Mouse (Mus musculus) neural tube, embryonic 13.5 days (tissue): ENCODE data around the gene Cmtm1. TPM values are rescaled to one million over a fixed set of nuclear protein-coding genes. Genes with fewer than 3 reads are reported as not detected.
"Not testable (repeated sequence)": the region's sequence is repeated elsewhere in the genome, so short reads cannot be mapped to it uniquely, and the experiment has no call there.

Experiments used
- ATAC-seq: fragments of 200-750 bp; cut with Nextera tagmentation; 2 replicates; pipeline ENCODE4 v1.8.0; 2017; ENCODE audit warnings: low read depth, mild to moderate bottlenecking, moderate TSS enrichment, moderate library complexity
- H3K27ac ChIP-seq: fragments of 300-500 bp; sonication (generic); replicated peaks from 2 replicates; pipeline ENCODE4 v1.5.1; 2015; ENCODE audit warnings: moderate library complexity, mild to moderate bottlenecking, inconsistent platforms
- H3K27me3 ChIP-seq: fragments of 300-500 bp; sonication (generic); 2 replicates; pipeline ENCODE4 v1.6.1; 2015; ENCODE audit warnings: mild to moderate bottlenecking, inconsistent platforms
- H3K36me3 ChIP-seq: fragments of 300-500 bp; sonication (generic); 2 replicates; pipeline ENCODE4 v1.6.1; 2015; ENCODE audit warnings: mild to moderate bottlenecking, inconsistent platforms
- H3K4me1 ChIP-seq: fragments of 300-500 bp; sonication (generic); replicated peaks from 2 replicates; pipeline ENCODE4 v1.6.1; 2015; ENCODE audit warnings: inconsistent platforms
- H3K4me2 ChIP-seq: fragments of 300-500 bp; sonication (generic); 2 replicates; pipeline ENCODE4 v1.6.1; 2015; ENCODE audit warnings: inconsistent platforms, mild to moderate bottlenecking, moderate library complexity
- H3K4me3 ChIP-seq: fragments of 300-500 bp; sonication (generic); 2 replicates; pipeline ENCODE4 v1.5.1; 2015; ENCODE audit warnings: mild to moderate bottlenecking, inconsistent platforms
- H3K9ac ChIP-seq: fragments of 300-500 bp; sonication (generic); 2 replicates; pipeline ENCODE4 v1.6.1; 2015; ENCODE audit warnings: moderate library complexity, mild to moderate bottlenecking, inconsistent platforms
- H3K9me3 ChIP-seq: fragments of 300-500 bp; sonication (generic); 2 replicates; pipeline ENCODE4 v1.6.1; 2016; ENCODE audit warnings: inconsistent platforms
- WGBS: fragments of 180-500 bp; shearing (Covaris S2); methylation state at CpG from one replicate; pipeline ENCODE4 v1.1.7; 2015; 5-methylcytosine and 5-hydroxymethylcytosine counted together
- polyA plus RNA-seq: library from polyadenylated mRNA; unstranded; fragments of >200 nt; fragmentation: Nextera tagmentation; extraction: Ambion mirVana; gene quantifications from 2 replicates; pipeline ENCODE4 v1.2.1, GENCODE M21; 2015

Gene Cmtm1
- not detected in 2 replicates for polyA plus RNA-seq

GRCm38 (mm10) chr8:104309441-104310155 lies at the start of gene Cmtm1, which contains the start of gene Gm45711:
Gene Cmtm1, minus strand, starts transcription at chr8:104310145.
Gene Gm45711, minus strand, starts transcription at chr8:104310081.
- not testable (repeated sequence) for H3K4me2 ChIP-seq

GRCm38 (mm10) chr8:104358637-104359036 lies 48.7 kb upstream of the Cmtm1 start:
- Histone ChIP-seq H3K9me3 (no peaks in the 10 kb centered on the region), H3K4me1 (peaks cover 7% of the 10 kb centered on the region), H3K27ac (no peak overlapping the region), H3K4me2 (no peak overlapping the region), H3K36me3 (peaks cover 15% of the 10 kb centered on the region), H3K4me3 (no peak overlapping the region), H3K9ac (no peak overlapping the region), H3K27me3 (no peaks in the 10 kb centered on the region)
- ATAC-seq, result no peak
- 72% methylated on average over 3 of the region's 3 CpGs for WGBS

More at GRCm38 (mm10) chr8:104309441-104310155, at the start of gene Cmtm1, which contains the start of gene Gm45711:
- H3K4me3 ChIP-seq, ATAC-seq, H3K27me3 ChIP-seq, H3K36me3 ChIP-seq, H3K9me3 ChIP-seq, H3K27ac ChIP-seq, H3K9ac ChIP-seq, H3K4me1 ChIP-seq: not testable (repeated sequence)
- WGBS, result 93% methylated on average over 35 of the region's 36 CpGs

GRCm38 (mm10) chr8:104354504-104354903 lies 44.6 kb upstream of the Cmtm1 start:
- Histone ChIP-seq H3K4me1 (peaks cover 1% of the 10 kb centered on the region), H3K36me3 (peaks cover 18% of the 10 kb centered on the region), H3K9ac (no peak overlapping the region), H3K27me3 (no peaks in the 10 kb centered on the region), H3K4me2 (no peak overlapping the region), H3K9me3 (no peaks in the 10 kb centered on the region), H3K4me3 (no peak overlapping the region), H3K27ac (no peak overlapping the region)
- ATAC-seq, result no peak
- 93% methylated on average over 10 of the region's 10 CpGs for WGBS

- H3K9ac ChIP-seq, result no peak overlapping the region
- no peaks in the 10 kb centered on the region for H3K27me3 ChIP-seq
- H3K27ac ChIP-seq, result peak overlapping the region; percentile 28; the same call in 1 of the 2 replicates
- peaks cover 18% of the 10 kb centered on the region for H3K36me3 ChIP-seq
- H3K9me3 ChIP-seq, result no peaks in the 10 kb centered on the region
- ATAC-seq, result peak; percentile 63; the same call in 1 of the 2 replicates
- no peaks in the 10 kb centered on the region; the same call in 1 of the 2 replicates for H3K4me1 ChIP-seq
- H3K4me2 ChIP-seq, result no peak overlapping the region
- H3K4me3 ChIP-seq, result no peak overlapping the region
- 59% methylated on average over 5 of the region's 5 CpGs for WGBS
These were observed 43.2 kb upstream of the Cmtm1 start for GRCm38 (mm10) chr8:104353186-104353585.

GRCm38 (mm10) chr8:104350047-104350446 lies 40.1 kb upstream of the Cmtm1 start:
- ATAC-seq, result no peak
- peaks cover 19% of the 10 kb centered on the region for H3K36me3 ChIP-seq
- no peak overlapping the region for H3K4me3 ChIP-seq
- peaks cover 4% of the 10 kb centered on the region; the same call in 1 of the 2 replicates for H3K4me1 ChIP-seq
- WGBS, result 90% methylated on average over 13 of the region's 13 CpGs
- no peaks in the 10 kb centered on the region for H3K27me3 ChIP-seq
- H3K4me2 ChIP-seq, result no peak overlapping the region
- no peak overlapping the region for H3K9ac ChIP-seq
- H3K9me3 ChIP-seq, result no peaks in the 10 kb centered on the region
- H3K27ac ChIP-seq, result no peak overlapping the region

- peaks cover 4% of the 10 kb centered on the region; the same call in 1 of the 2 replicates for H3K4me1 ChIP-seq
- no peak overlapping the region for H3K9ac ChIP-seq
- H3K27ac ChIP-seq, result no peak overlapping the region
- no peaks in the 10 kb centered on the region for H3K9me3 ChIP-seq
- peaks cover 9% of the 10 kb centered on the region; the same call in 1 of the 2 replicates for H3K36me3 ChIP-seq
- ATAC-seq, result no peak
- 87% methylated on average over 5 of the region's 5 CpGs for WGBS
- no peaks in the 10 kb centered on the region for H3K27me3 ChIP-seq
- no peak overlapping the region for H3K4me2 ChIP-seq
- no peak overlapping the region for H3K4me3 ChIP-seq
These were observed 39.0 kb upstream of the Cmtm1 start for GRCm38 (mm10) chr8:104348971-104349370.

GRCm38 (mm10) chr8:104346706-104347105 lies 36.8 kb upstream of the Cmtm1 start:
- peaks cover 8% of the 10 kb centered on the region; the same call in 1 of the 2 replicates for H3K4me1 ChIP-seq
- peaks cover 9% of the 10 kb centered on the region; the same call in 1 of the 2 replicates for H3K36me3 ChIP-seq
- ATAC-seq, result no peak
- H3K4me3 ChIP-seq, result no peak overlapping the region
- no peak overlapping the region for H3K4me2 ChIP-seq
- no peak overlapping the region for H3K27ac ChIP-seq
- no peaks in the 10 kb centered on the region for H3K27me3 ChIP-seq
- WGBS, result 57% methylated on average over 12 of the region's 12 CpGs
- H3K9ac ChIP-seq, result no peak overlapping the region
- H3K9me3 ChIP-seq, result no peaks in the 10 kb centered on the region

GRCm38 (mm10) chr8:104344622-104345021 lies 34.7 kb upstream of the Cmtm1 start:
- no peak for ATAC-seq
- no peak overlapping the region for H3K4me3 ChIP-seq
- 88% methylated on average over 5 of the region's 5 CpGs for WGBS
- H3K36me3 ChIP-seq, result peaks cover 6% of the 10 kb centered on the region; the same call in 1 of the 2 replicates
- no peaks in the 10 kb centered on the region for H3K27me3 ChIP-seq
- H3K4me2 ChIP-seq, result no peak overlapping the region
- H3K27ac ChIP-seq, result no peak overlapping the region
- H3K9me3 ChIP-seq, result no peaks in the 10 kb centered on the region
- H3K4me1 ChIP-seq, result peaks cover 20% of the 10 kb centered on the region
- no peak overlapping the region for H3K9ac ChIP-seq

- peak; percentile 28; the same call in 1 of the 2 replicates for ATAC-seq
- Histone ChIP-seq H3K27ac (no peak overlapping the region), H3K36me3 (peaks cover 6% of the 10 kb centered on the region; the same call in 1 of the 2 replicates), H3K9me3 (no peaks in the 10 kb centered on the region), H3K4me3 (no peak overlapping the region), H3K4me2 (no peak overlapping the region), H3K27me3 (no peaks in the 10 kb centered on the region), H3K4me1 (peaks cover 20% of the 10 kb centered on the region), H3K9ac (no peak overlapping the region)
- whole genome bisulfite sequencing, result 17% methylated on average over 7 of the region's 7 CpGs
These were observed 34.0 kb upstream of the Cmtm1 start for GRCm38 (mm10) chr8:104343957-104344356.

- H3K4me2 ChIP-seq, result no peak overlapping the region
These were observed 32.5 kb upstream of the Cmtm1 start for GRCm38 (mm10) chr8:104342426-104342825.

GRCm38 (mm10) chr8:104341678-104342077 lies 31.7 kb upstream of the Cmtm1 start:
- Histone ChIP-seq H3K36me3 (no peaks in the 10 kb centered on the region), H3K4me3 (peak overlapping the region; percentile 60), H3K9me3 (no peaks in the 10 kb centered on the region), H3K27ac (no peak overlapping the region), H3K9ac (no peak overlapping the region), H3K4me1 (peaks cover 18% of the 10 kb centered on the region), H3K27me3 (no peaks in the 10 kb centered on the region), H3K4me2 (peak overlapping the region; percentile 86)
- ATAC-seq, result no peak
- 43% methylated on average over 6 of the region's 6 CpGs for WGBS

More at GRCm38 (mm10) chr8:104342426-104342825, 32.5 kb upstream of the Cmtm1 start:
- no peak overlapping the region for H3K9ac ChIP-seq
- no peaks in the 10 kb centered on the region for H3K9me3 ChIP-seq
- H3K4me3 ChIP-seq, result no peak overlapping the region
- H3K4me1 ChIP-seq, result peaks cover 20% of the 10 kb centered on the region
- H3K27me3 ChIP-seq, result no peaks in the 10 kb centered on the region
- 82% methylated on average over 5 of the region's 5 CpGs for WGBS
- no peak for ATAC-seq
- H3K27ac ChIP-seq, result no peak overlapping the region
- no peaks in the 10 kb centered on the region for H3K36me3 ChIP-seq

- peak overlapping the region; percentile 78 for H3K9ac ChIP-seq
- peak; percentile 72 for ATAC-seq
- H3K27me3 ChIP-seq, result no peaks in the 10 kb centered on the region
- H3K27ac ChIP-seq, result peak overlapping the region; percentile 75
- H3K4me1 ChIP-seq, result peaks cover 16% of the 10 kb centered on the region
- H3K4me2 ChIP-seq, result peak overlapping the region; percentile 86
- under 1% methylated on average over 24 of the region's 24 CpGs for WGBS
- no peaks in the 10 kb centered on the region for H3K36me3 ChIP-seq
- peak overlapping the region; percentile 60 for H3K4me3 ChIP-seq
- H3K9me3 ChIP-seq, result no peaks in the 10 kb centered on the region
These were observed 31.2 kb upstream of the Cmtm1 start for GRCm38 (mm10) chr8:104341106-104341561.
